Mouse (Mus musculus) CD4-positive, CD25-positive, alpha-beta regulatory T cell, adult 2 months (primary cell): ENCODE results near the gene Slc12a9.
A peak's percentile ranks its signal among the peaks of the same experiment; 100 is the strongest.
"Not testable (repeated sequence)": the region's sequence is repeated elsewhere in the genome, so short reads cannot be mapped to it uniquely, and the experiment has no call there.

ENCODE experiments used
- DNase-seq: peaks from one replicate; pipeline ENCODE4 v3.0.0-alpha.2; 2012; ENCODE audit warnings: low read depth, low spot score

Gene Slc12a9

GRCm38 (mm10) chr5:137287953-137288743, 45.2 kb downstream of the Slc12a9 start:
- DNase-seq = peak; percentile 61

- DNase-seq = peak; percentile 65
Measured at GRCm38 (mm10) chr5:137287032-137287952, 46.1 kb downstream of the Slc12a9 start, which contains the start of gene Ache. Gene Ache, plus strand, starts transcription at chr5:137287519.

- DNase-seq = peak; percentile 88
Measured at GRCm38 (mm10) chr5:137286655-137287031, 46.8 kb downstream of the Slc12a9 start.

GRCm38 (mm10) chr5:137285986-137286385, 47.4 kb downstream of the Slc12a9 start:
- DNase-seq = no peak

GRCm38 (mm10) chr5:137285045-137285444, 48.4 kb downstream of the Slc12a9 start:
- DNase-seq = peak; percentile 84

GRCm38 (mm10) chr5:137284411-137284810, 49.0 kb downstream of the Slc12a9 start:
- not testable (repeated sequence) for DNase-seq

- DNase-seq = no peak
Measured at GRCm38 (mm10) chr5:137277360-137278342, 55.7 kb downstream of the Slc12a9 start.

GRCm38 (mm10) chr5:137268131-137268910, 65.1 kb downstream of the Slc12a9 start:
- DNase-seq = peak; percentile 51

- no peak for DNase-seq
Measured at GRCm38 (mm10) chr5:137264787-137265186, 68.6 kb downstream of the Slc12a9 start.
